Mouse (Mus musculus) MEL (cell line): ENCODE results near the gene Ifitm10. TPM values are rescaled to one million over a fixed set of nuclear protein-coding genes. Genes with fewer than 3 reads are reported as not detected.

Experiments used
- DNase-seq: peaks from one replicate; pipeline ENCODE4 v3.0.0; 2011; ENCODE audit warnings: low read depth, low spot score
- H3K27ac ChIP-seq: 2 replicates; pipeline ENCODE4 v1.5.1; 2012; ENCODE audit warnings: low read depth, mild to moderate bottlenecking, control low read depth, low read length, moderate library complexity; ENCODE audit not compliant: control insufficient read depth
- H3K27me3 ChIP-seq, 2 experiments: fragments of 150-350 bp in 1 of 2; sonication (generic) in 1 of 2; 2 replicates each; pipeline ENCODE4 v1.6.1; 2012; ENCODE audit warnings: low read length in 2 of 2, mild to moderate bottlenecking in 2 of 2, improper control_type of control experiment in 1 of 2, moderate library complexity in 1 of 2; ENCODE audit not compliant: insufficient read depth in 2 of 2, control insufficient read depth in 1 of 2
- H3K36me3 ChIP-seq, 2 experiments: 2 replicates each; pipeline ENCODE4 v1.6.1; 2012 to 2014; ENCODE audit warnings: low read length in 2 of 2, improper control_type of control experiment in 1 of 2, inconsistent platforms in 1 of 2, mild to moderate bottlenecking in 1 of 2; ENCODE audit not compliant: insufficient read depth in 2 of 2, control insufficient read depth in 1 of 2
- H3K4me1 ChIP-seq, 2 experiments: fragments of 150-350 bp in 1 of 2; sonication (generic) in 1 of 2; 2 replicates each; pipeline ENCODE4 v1.6.1; 2012; ENCODE audit warnings: low read length in 2 of 2, improper control_type of control experiment in 1 of 2, mild to moderate bottlenecking in 1 of 2; ENCODE audit not compliant: insufficient read depth in 2 of 2, control insufficient read depth in 1 of 2
- H3K4me3 ChIP-seq, 2 experiments: fragments of 150-350 bp in 1 of 2; sonication (generic) in 1 of 2; 2 replicates each; pipeline ENCODE4 v1.5.1; 2012; ENCODE audit warnings: low read depth in 2 of 2, low read length in 2 of 2, mild to moderate bottlenecking in 2 of 2, moderate library complexity in 2 of 2, control low read depth in 1 of 2, improper control_type of control experiment in 1 of 2; ENCODE audit not compliant: control insufficient read depth in 1 of 2, insufficient read depth in 1 of 2
- H3K79me2 ChIP-seq: 2 replicates; pipeline ENCODE4 v1.6.1; 2012; ENCODE audit warnings: mild to moderate bottlenecking, low read length, moderate library complexity; ENCODE audit not compliant: control insufficient read depth, poor library complexity, insufficient read depth
- H3K9ac ChIP-seq: 2 replicates; pipeline ENCODE4 v1.6.1; 2012; ENCODE audit warnings: low read depth, mild to moderate bottlenecking, control low read depth, low read length, moderate library complexity; ENCODE audit not compliant: control insufficient read depth, poor library complexity, severe bottlenecking
- H3K9me3 ChIP-seq: fragments of 150-350 bp; sonication (generic); replicated peaks from 2 replicates; pipeline ENCODE4 v1.6.1; 2012; ENCODE audit warnings: mild to moderate bottlenecking, low read length, improper control_type of control experiment, moderate library complexity; ENCODE audit not compliant: insufficient read depth
- BHLHE40 ChIP-seq: IDR thresholded peaks from 2 replicates; pipeline ENCODE4 v1.6.1; 2012; ENCODE audit warnings: low read depth, mild to moderate bottlenecking, inconsistent platforms, low read length, improper control_type of control experiment, borderline replicate concordance
- CHD1 ChIP-seq: IDR thresholded peaks from 2 replicates; pipeline ENCODE4 v1.6.1; 2012; ENCODE audit warnings: low read depth, mild to moderate bottlenecking, inconsistent platforms, low read length, improper control_type of control experiment
- CHD2 ChIP-seq: IDR thresholded peaks from 2 replicates; pipeline ENCODE4 v1.6.1; 2011; ENCODE audit warnings: low read length, improper control_type of control experiment
- CTCF ChIP-seq, 3 experiments: IDR thresholded peaks in 2 of 3; conservative IDR thresholded peaks in 1 of 3; 2 replicates each; pipeline ENCODE4 v1.5.1; 2011 to 2012; ENCODE audit warnings: low read length in 3 of 3, low read depth in 2 of 3, mild to moderate bottlenecking in 2 of 3, improper control_type of control experiment in 1 of 3, inconsistent platforms in 1 of 3, mixed read lengths in 1 of 3, moderate library complexity in 1 of 3; ENCODE audit not compliant: control insufficient read depth in 1 of 3, insufficient read depth in 1 of 3, poor library complexity in 1 of 3, severe bottlenecking in 1 of 3
- ELF1 ChIP-seq: IDR thresholded peaks from 2 replicates; pipeline ENCODE4 v1.6.1; 2014; ENCODE audit warnings: low read depth, mild to moderate bottlenecking, inconsistent platforms, low read length, improper control_type of control experiment, moderate library complexity
- EP300 ChIP-seq, 2 experiments: IDR thresholded peaks; 2 replicates each; pipeline ENCODE4 v1.6.1; 2011; ENCODE audit warnings: improper control_type of control experiment in 2 of 2, low read length in 2 of 2, low read depth in 1 of 2, mild to moderate bottlenecking in 1 of 2
- ETS1 ChIP-seq: IDR thresholded peaks from 2 replicates; pipeline ENCODE4 v1.6.1; 2012; ENCODE audit warnings: low read depth, mild to moderate bottlenecking, inconsistent platforms, low read length, improper control_type of control experiment, moderate library complexity
- GABPA ChIP-seq: IDR thresholded peaks from 2 replicates; pipeline ENCODE4 v1.6.1; 2012; ENCODE audit warnings: low read depth, mild to moderate bottlenecking, inconsistent platforms, low read length, improper control_type of control experiment, moderate library complexity
- GATA1 ChIP-seq: IDR thresholded peaks from 2 replicates; pipeline ENCODE4 v1.6.1; 2011; ENCODE audit warnings: low read depth, low read length, improper control_type of control experiment
- HCFC1 ChIP-seq: IDR thresholded peaks from 2 replicates; pipeline ENCODE4 v1.6.1; 2012; ENCODE audit warnings: low read depth, mild to moderate bottlenecking, inconsistent platforms, low read length, improper control_type of control experiment, moderate library complexity
- JUND ChIP-seq: IDR thresholded peaks from 2 replicates; pipeline ENCODE4 v1.6.1; 2011; ENCODE audit warnings: low read depth, mild to moderate bottlenecking, improper control_type of control experiment, low read length
- KAT2A ChIP-seq: conservative IDR thresholded peaks from 2 replicates; pipeline ENCODE4 v1.6.1; 2012; ENCODE audit warnings: low read depth, low read length, improper control_type of control experiment, inconsistent platforms
- MAFK ChIP-seq: IDR thresholded peaks from 2 replicates; pipeline ENCODE4 v1.6.1; 2011; ENCODE audit warnings: low read depth, mild to moderate bottlenecking, low read length, improper control_type of control experiment, borderline replicate concordance
- MAX ChIP-seq: IDR thresholded peaks from 2 replicates; pipeline ENCODE4 v1.6.1; 2011; ENCODE audit warnings: low read length, improper control_type of control experiment
- MAZ ChIP-seq: IDR thresholded peaks from 2 replicates; pipeline ENCODE4 v1.6.1; 2012; ENCODE audit warnings: low read depth, mild to moderate bottlenecking, inconsistent platforms, low read length, improper control_type of control experiment
- MEF2A ChIP-seq: IDR thresholded peaks from 2 replicates; pipeline ENCODE4 v1.6.1; 2014; ENCODE audit warnings: low read depth, mild to moderate bottlenecking, inconsistent platforms, low read length, improper control_type of control experiment; ENCODE audit not compliant: poor library complexity, insufficient replicate concordance, severe bottlenecking; ENCODE audit errors: extremely low read depth
- MXI1 ChIP-seq: IDR thresholded peaks from 2 replicates; pipeline ENCODE4 v1.6.1; 2011; ENCODE audit warnings: mild to moderate bottlenecking, low read depth, low read length, improper control_type of control experiment
- MYB ChIP-seq: IDR thresholded peaks from 2 replicates; pipeline ENCODE4 v1.6.1; 2011; ENCODE audit warnings: mild to moderate bottlenecking, low read depth, low read length, improper control_type of control experiment
- MYC ChIP-seq: IDR thresholded peaks from 2 replicates; pipeline ENCODE4 v1.6.1; 2011; ENCODE audit warnings: low read depth, mild to moderate bottlenecking, low read length, improper control_type of control experiment, moderate library complexity
- NELFE ChIP-seq: IDR thresholded peaks from 2 replicates; pipeline ENCODE4 v1.6.1; 2011; ENCODE audit warnings: low read depth, low read length, improper control_type of control experiment
- NRF1 ChIP-seq: IDR thresholded peaks from 2 replicates; pipeline ENCODE4 v1.6.1; 2014; ENCODE audit warnings: low read depth, mild to moderate bottlenecking, inconsistent platforms, low read length, improper control_type of control experiment, moderate library complexity; ENCODE audit not compliant: poor library complexity, insufficient read depth, severe bottlenecking
- POLR2A ChIP-seq, 2 experiments: IDR thresholded peaks; 2 replicates each; pipeline ENCODE4 v1.6.1; 2011 to 2012; ENCODE audit warnings: low read length in 2 of 2, mild to moderate bottlenecking in 2 of 2, control low read depth in 1 of 2, improper control_type of control experiment in 1 of 2, low read depth in 1 of 2, moderate library complexity in 1 of 2; ENCODE audit not compliant: control insufficient read depth in 1 of 2, insufficient read depth in 1 of 2, poor library complexity in 1 of 2
- POLR2AphosphoS2 ChIP-seq: IDR thresholded peaks from 2 replicates; pipeline ENCODE4 v1.6.1; 2011; ENCODE audit warnings: low read length, improper control_type of control experiment
- POLR2AphosphoS5 ChIP-seq: IDR thresholded peaks from 2 replicates; pipeline ENCODE4 v1.6.1; 2012; ENCODE audit warnings: low read depth, borderline replicate concordance, mild to moderate bottlenecking, inconsistent platforms, low read length, moderate library complexity, mixed read lengths
- RAD21 ChIP-seq: IDR thresholded peaks from 2 replicates; pipeline ENCODE4 v1.6.1; 2011; ENCODE audit warnings: mild to moderate bottlenecking, low read depth, low read length, improper control_type of control experiment
- SIN3A ChIP-seq: IDR thresholded peaks from 2 replicates; pipeline ENCODE4 v1.6.1; 2012; ENCODE audit warnings: low read length, improper control_type of control experiment, inconsistent platforms
- SMC3 ChIP-seq: IDR thresholded peaks from 2 replicates; pipeline ENCODE4 v1.6.1; 2011; ENCODE audit warnings: low read depth, low read length, improper control_type of control experiment
- TAL1 ChIP-seq: IDR thresholded peaks from 2 replicates; pipeline ENCODE4 v1.6.1; 2012; ENCODE audit warnings: mild to moderate bottlenecking, inconsistent platforms, low read length, moderate library complexity, mixed read lengths
- TBP ChIP-seq: IDR thresholded peaks from 2 replicates; pipeline ENCODE4 v1.8.0; 2011; ENCODE audit warnings: low read depth, low read length, improper control_type of control experiment
- TCF12 ChIP-seq: IDR thresholded peaks from 2 replicates; pipeline ENCODE4 v1.6.1; 2014; ENCODE audit warnings: low read depth, mild to moderate bottlenecking, inconsistent platforms, low read length, improper control_type of control experiment, moderate library complexity
- UBTF ChIP-seq: IDR thresholded peaks from 2 replicates; pipeline ENCODE4 v1.6.1; 2012; ENCODE audit warnings: low read depth, mild to moderate bottlenecking, inconsistent platforms, low read length, improper control_type of control experiment, moderate library complexity, borderline replicate concordance; ENCODE audit not compliant: insufficient read depth
- USF1 ChIP-seq: IDR thresholded peaks from 2 replicates; pipeline ENCODE4 v1.6.1; 2014; ENCODE audit warnings: low read depth, mild to moderate bottlenecking, inconsistent platforms, low read length, improper control_type of control experiment, moderate library complexity
- USF2 ChIP-seq, 2 experiments: IDR thresholded peaks; 2 replicates each; pipeline ENCODE4 v1.6.1; 2011 to 2012; ENCODE audit warnings: improper control_type of control experiment in 2 of 2, low read length in 2 of 2, borderline replicate concordance in 1 of 2, inconsistent platforms in 1 of 2, low read depth in 1 of 2, mild to moderate bottlenecking in 1 of 2; ENCODE audit not compliant: insufficient read depth in 1 of 2
- ZC3H11A ChIP-seq: IDR thresholded peaks from 2 replicates; pipeline ENCODE4 v1.6.1; 2012; ENCODE audit warnings: low read depth, mild to moderate bottlenecking, inconsistent platforms, low read length, improper control_type of control experiment
- ZKSCAN1 ChIP-seq: IDR thresholded peaks from 2 replicates; pipeline ENCODE4 v1.6.1; 2012; ENCODE audit warnings: low read depth, mild to moderate bottlenecking, inconsistent platforms, low read length, improper control_type of control experiment, moderate library complexity
- ZNF384 ChIP-seq: IDR thresholded peaks from 2 replicates; pipeline ENCODE4 v1.6.1; 2012; ENCODE audit warnings: low read depth, mild to moderate bottlenecking, inconsistent platforms, low read length, improper control_type of control experiment
- polyA plus RNA-seq, 2 experiments: library from polyadenylated mRNA; stranded (reverse) in 1 of 2; unstranded in 1 of 2; fragments of >175 nt in 1 of 2; fragments of >200 nt in 1 of 2; gene quantifications; 2 replicates each; pipeline versions ENCODE4 v1.2.1 to v1.2.4; 2012; ENCODE audit warnings: low replicate concordance in 2 of 2, low read depth in 1 of 2; ENCODE audit not compliant: insufficient read length in 2 of 2, insufficient read depth in 1 of 2, missing spikeins in 1 of 2
- total RNA-seq: library from RNA; depleted of rRNA; stranded (reverse); fragments of 300-350 nt; gene quantifications from 2 replicates; pipeline ENCODE4 v1.2.3, GENCODE M21; 2012

Ifitm10 gene
- total and polyA plus RNA-seq, 3 experiments: 0.21 TPM; not detected in 2

DNA sequence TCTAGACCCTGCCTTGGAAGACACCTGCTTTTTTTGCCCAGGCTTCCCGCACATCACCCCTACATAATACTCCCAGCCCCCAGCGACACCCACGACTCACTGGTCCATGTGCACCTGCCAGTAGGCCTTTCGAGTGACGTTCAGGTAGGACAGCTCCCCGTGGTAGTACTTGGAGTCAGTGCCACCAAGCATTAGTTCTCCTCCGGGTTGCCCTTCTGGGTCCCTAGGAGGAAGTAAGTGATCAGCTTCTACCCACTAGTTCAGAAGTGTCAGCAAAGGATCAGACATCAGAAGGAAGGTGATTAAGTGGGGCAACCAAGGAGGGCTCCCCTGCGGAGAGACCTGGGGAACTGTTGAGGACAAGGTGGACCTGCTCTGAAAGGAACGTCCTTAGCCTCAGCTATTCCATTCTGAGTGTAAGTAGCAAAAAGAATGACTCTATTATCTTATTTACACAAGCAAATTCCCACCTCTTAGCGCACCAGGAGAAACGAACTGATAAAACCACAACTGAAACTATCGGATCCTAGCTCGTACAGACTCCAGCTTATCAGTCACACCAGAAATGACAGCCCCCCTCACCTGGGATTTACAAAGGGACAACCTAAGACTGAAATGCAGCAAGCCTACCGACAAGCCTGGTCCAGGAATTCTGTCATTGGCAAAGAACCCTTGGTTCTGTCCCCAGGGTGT, 3.8 kb upstream of the Ifitm10 start:
- Histone ChIP-seq H3K36me3 (peaks cover 5 to 19% of the 10 kb centered on the region in 2 experiments), H3K27me3 (no peaks in the 10 kb centered on the region), H3K4me3 (no peak overlapping the region), H3K9ac (no peak overlapping the region), H3K79me2 (no peaks in the 10 kb centered on the region), H3K9me3 (no peaks in the 10 kb centered on the region), H3K4me1 (peaks cover 9 to 22% of the 10 kb centered on the region in 2 experiments), H3K27ac (peak overlapping the region; percentile 75)
- peak; percentile 76 for DNase-seq
- TF ChIP-seq ZKSCAN1 (no peak), SMC3 (no peak), ZNF384 (0 out of 2 replicates have a peak, but pooled peaks have one; percentile 28), NELFE (no peak), BHLHE40 (peak; percentile 59; the same call in 1 of the 2 replicates), NRF1 (no peak), TBP (peak; percentile 39; the same call in 1 of the 2 replicates), EP300 (IDR thresholded peaks at IDR 0.05; ENCODE audit: low read depth in 1 of 2, low read length in 2 of 2) (peak; percentile 99), MXI1 (no peak), MYB (peak; percentile 67; the same call in 1 of the 2 replicates), CHD2 (peak; percentile 20; the same call in 1 of the 2 replicates), KAT2A (no peak), ETS1 (peak; percentile 94), GABPA (no peak), POLR2AphosphoS5 (no peak), CHD1 (no peak), JUND (0 out of 2 replicates have a peak, but pooled peaks have one; percentile 41), SIN3A (peak; percentile 83), ELF1 (no peak), MAFK (0 out of 2 replicates have a peak, but pooled peaks have one; percentile 25), TAL1 (peak; percentile 98), POLR2A (IDR thresholded peaks at IDR 0.05; ENCODE audit: control insufficient read depth in 1 of 2, insufficient read depth in 1 of 2, low read depth in 1 of 2, low read length in 2 of 2, poor library complexity in 1 of 2) (no peak), USF1 (no peak), GATA1 (peak; percentile 100), TCF12 (peak; percentile 100), HCFC1 (no peak), RAD21 (no peak), ZC3H11A (no peak), POLR2AphosphoS2 (peak; percentile 62; the same call in 1 of the 2 replicates), MAX (no peak), UBTF (no peak), MYC (0 out of 2 replicates have a peak, but pooled peaks have one; percentile 14), MEF2A (no peak), USF2 (IDR thresholded peaks at IDR 0.05; ENCODE audit: borderline replicate concordance in 1 of 2, insufficient read depth in 1 of 2, low read depth in 1 of 2, low read length in 2 of 2) (no peak), CTCF (IDR thresholded peaks at IDR 0.05 in 2 of 3, conservative IDR thresholded peaks at IDR 0.05 in 1 of 3; ENCODE audit: control insufficient read depth in 1 of 3, insufficient read depth in 1 of 3, low read depth in 2 of 3, low read length in 3 of 3, poor library complexity in 1 of 3, severe bottlenecking in 1 of 3) (no peak), MAZ (peak; percentile 74)
